Mouse (Mus musculus) embryonic stem cell, embryonic (primary cell): ENCODE data around the gene Sdccag8.

ENCODE experiments used
- CTCF ChIA-PET, 4 experiments: fragments of 300-600 bp in 2 of 4; fragments of 350-600 bp in 2 of 4; sonication (Branson Sonifier 250); formaldehyde crosslinking; loops; one replicate each; lab custom pipeline; 2022; ENCODE audit warnings: inconsistent platforms in 2 of 4; lab: Charles Lee
- POLR2A ChIA-PET, 4 experiments: fragments of 300-600 bp in 2 of 4; fragments of 350-600 bp in 2 of 4; sonication (Branson Sonifier 250); formaldehyde crosslinking; loops; one replicate each; lab custom pipeline; 2022; ENCODE audit warnings: antibody characterized with exemption in 4 of 4, inconsistent platforms in 1 of 4; lab: Charles Lee

Gene Sdccag8

DNA sequence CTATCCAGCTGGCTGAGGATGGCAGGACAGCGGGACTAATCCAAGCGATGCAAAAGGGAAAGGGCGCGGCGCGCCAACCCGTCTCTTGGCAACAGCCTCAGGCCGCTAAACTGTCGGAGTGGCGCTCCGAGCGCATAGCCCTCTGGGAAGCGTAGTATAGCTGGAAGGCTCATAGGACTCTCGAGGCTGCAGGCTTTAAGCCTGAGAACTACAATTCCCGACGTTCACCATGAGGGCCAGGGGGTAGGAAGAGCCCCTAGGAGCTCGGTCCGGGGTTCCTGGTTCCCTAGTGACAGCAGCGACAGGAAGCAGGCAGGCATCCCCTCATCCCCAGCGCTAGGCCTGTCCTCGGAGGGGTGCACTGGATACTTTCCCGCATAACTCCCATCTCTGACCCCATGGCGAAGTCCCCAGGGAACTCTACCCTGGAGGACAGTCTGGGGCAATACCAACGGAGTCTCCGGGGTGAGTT is at the start of gene Sdccag8:
TSS of gene Sdccag8 (plus strand) at position 70 of the 472 bp plus-strand sequence.
- CTCF ChIA-PET: interaction anchor here in 2 of 4 experiments (0.6 to 1.2 kb wide), 2 partner anchors 21 to 793 kb away, joined by 3 read pairs; no protein-coding TSS in a partner anchor
- POLR2A ChIA-PET: interaction anchor here in 3 of 4 experiments (0.5 to 2.2 kb wide), 15 partner anchors 9 to 1684 kb away, joined by 3 to 8 read pairs (median 4); partner anchors contain the start of genes Chml (in 2 of the 3), Opn3 (in 2 of the 3) and Adss (in 1 of the 3)

DNA sequence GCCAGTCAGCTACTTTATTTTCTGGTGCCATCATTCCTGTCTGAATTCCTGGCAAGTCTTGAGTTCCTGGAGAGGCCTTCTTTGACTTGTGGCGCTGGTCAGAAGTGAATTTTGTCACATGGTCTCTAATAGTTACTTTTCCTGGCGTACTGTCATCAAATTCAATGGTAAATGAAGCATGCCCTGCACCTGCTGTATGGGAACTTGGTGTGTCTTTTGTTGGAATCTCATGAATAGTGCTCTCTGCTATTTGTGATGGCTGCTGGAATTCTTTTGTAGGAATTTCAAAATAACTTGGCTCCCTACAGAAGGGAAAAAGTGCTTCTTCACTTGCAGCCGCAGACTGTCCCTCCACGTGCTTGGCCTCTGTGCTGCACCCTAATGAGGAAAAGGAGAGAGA is 39.9 kb upstream of the Sdccag8 start:
- POLR2A ChIA-PET: interaction anchor here in 1 of 4 experiments (0.6 kb wide), 1 partner anchor 420 kb away, joined by 3 read pairs; no protein-coding TSS in a partner anchor
- CTCF ChIA-PET: no interaction called here

DNA sequence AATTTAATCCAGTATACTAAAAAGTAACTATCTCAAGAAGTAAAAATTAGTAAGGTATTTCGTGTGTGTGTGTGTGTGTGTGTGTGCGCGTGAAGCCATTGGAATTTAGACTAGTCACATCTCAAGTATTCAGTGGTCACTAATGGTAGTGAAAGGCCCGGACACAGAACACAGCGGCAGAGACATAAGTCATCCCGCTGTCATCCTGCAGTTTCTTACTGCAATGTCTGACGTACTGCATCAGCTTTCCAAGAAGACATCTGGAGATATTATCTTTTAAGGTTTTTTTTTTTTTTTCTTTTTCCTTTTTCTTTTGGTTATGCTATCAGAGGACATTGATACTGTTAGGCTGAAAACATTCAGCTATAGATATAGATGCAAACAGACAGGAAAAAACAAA is 25.1 kb upstream of the Sdccag8 start:
- CTCF ChIA-PET: no interaction called here
- POLR2A ChIA-PET: interaction anchor here in 2 of 4 experiments (0.6 to 1.7 kb wide), 3 partner anchors 11 to 782 kb away, joined by 3 to 5 read pairs (median 4); no protein-coding TSS in a partner anchor

DNA sequence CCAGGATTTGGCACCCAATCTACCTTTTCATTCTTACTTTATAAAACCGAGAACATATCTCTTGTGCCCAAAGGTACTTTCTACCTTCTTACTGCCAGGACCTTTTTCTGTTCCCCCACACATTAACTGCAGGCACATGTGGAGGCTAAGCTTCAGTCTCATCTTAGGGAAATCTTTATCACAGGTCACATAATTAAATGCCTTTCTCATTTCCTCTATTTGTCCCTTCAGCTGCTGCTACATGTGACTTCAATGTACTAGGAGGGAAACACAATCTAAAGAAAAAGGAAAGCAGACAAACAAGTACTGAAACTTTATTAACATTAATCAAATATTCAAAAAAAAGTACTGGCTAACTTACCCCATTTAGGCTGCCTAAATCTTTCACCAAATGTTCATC is 22.3 kb upstream of the Sdccag8 start:
- CTCF ChIA-PET: interaction anchor here in 1 of 4 experiments (0.6 kb wide), 1 partner anchor 10 kb away, joined by 3 read pairs; no protein-coding TSS in a partner anchor
- POLR2A ChIA-PET: no interaction called here

DNA sequence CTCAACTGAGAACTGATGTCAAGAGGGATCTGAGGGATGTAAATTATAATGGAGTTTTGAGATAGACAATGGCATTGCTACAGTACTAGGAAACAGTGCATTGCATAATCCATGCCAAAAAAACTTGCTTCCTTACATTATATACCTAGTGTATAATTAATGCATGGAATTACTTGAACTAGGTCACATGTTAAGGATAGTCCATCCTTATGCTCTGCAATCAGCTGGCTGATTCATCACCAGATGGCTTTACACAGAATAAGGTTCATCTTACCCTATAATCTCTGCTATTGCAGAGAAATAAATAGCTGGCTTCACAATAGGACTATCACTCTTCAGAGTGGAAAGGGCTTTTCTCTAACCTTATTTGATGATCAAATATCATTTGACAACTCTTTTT is 15.8 kb upstream of the Sdccag8 start:
- POLR2A ChIA-PET: no interaction called here
- CTCF ChIA-PET: interaction anchor here in 1 of 4 experiments (1.1 kb wide), 1 partner anchor 26 kb away, joined by 3 read pairs; no protein-coding TSS in a partner anchor

DNA sequence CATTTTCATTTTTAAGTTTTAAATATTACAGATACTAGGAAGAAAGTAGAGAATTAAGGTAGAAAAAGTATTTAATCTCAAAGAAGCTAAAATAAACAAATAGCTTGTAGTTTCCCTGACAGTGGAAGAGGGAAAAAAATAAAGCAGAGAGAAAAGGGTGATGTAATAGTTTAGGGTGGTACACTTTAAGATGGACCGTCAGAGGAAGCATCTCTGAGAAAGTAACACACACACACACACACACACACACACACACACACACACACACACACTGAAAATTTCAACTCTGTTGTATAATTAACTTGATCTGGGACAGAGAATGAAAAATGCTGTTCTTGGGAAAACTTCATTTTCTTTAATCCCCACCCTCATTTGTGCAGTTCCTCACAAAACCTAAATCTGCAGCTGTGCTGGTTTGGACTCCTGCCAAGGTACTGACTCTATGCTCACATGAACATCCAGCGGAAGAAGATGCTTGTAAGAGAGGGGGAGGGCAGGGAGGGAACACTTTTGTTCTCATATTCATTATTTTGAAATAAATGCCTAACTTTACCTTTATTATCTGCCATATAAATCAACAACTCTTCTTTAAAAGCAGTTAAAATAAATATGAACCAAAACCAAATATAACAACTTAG is 13.6 kb upstream of the Sdccag8 start:
- ChIA-PET POLR2A (interaction anchor here in 1 of 4 experiments (1.3 kb wide), 1 partner anchor 11 kb away, joined by 5 read pairs; no protein-coding TSS in a partner anchor), CTCF (no interaction called here)

DNA sequence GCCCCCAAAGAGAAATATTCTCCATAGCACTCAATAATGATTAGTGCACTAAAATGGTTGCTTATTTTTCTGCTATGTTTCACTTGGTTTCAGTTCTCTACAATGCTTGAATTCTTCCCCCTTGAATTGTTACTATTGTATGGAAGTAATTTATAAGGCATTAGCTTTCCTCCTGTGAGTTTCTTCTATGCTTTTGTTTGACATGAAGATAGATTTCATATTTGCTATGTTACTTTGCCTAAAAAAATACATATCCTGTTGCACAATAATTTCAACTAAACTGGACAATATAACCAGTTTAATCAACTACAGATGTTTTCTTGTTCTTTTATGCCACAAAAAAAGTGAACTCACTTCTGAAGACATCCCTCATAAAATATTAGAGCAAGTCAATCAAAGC is 4.3 kb upstream of the Sdccag8 start:
- POLR2A ChIA-PET: interaction anchor here in 1 of 4 experiments (0.5 kb wide), 1 partner anchor 624 kb away, joined by 5 read pairs; no protein-coding TSS in a partner anchor
- CTCF ChIA-PET: no interaction called here

DNA sequence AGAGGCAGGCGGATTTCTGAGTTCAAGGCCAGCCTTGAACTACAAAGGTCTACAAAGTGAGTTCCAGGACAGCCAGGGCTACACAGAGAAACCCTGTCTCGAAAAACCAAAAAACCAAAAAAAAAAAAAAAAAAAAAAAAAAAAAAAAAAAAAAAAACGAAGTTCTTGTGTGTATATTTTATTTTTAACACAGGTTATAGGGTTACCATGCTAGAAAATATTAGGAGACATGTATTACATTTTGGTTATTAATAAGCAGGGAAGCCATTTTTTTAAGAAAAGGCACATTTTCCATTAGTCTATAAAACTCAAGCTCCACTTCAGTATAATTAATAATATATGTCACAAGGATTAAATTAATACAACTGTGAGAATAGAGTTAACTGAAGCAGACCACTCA is 2.6 kb upstream of the Sdccag8 start:
- ChIA-PET POLR2A (no interaction called here), CTCF (no interaction called here)

DNA sequence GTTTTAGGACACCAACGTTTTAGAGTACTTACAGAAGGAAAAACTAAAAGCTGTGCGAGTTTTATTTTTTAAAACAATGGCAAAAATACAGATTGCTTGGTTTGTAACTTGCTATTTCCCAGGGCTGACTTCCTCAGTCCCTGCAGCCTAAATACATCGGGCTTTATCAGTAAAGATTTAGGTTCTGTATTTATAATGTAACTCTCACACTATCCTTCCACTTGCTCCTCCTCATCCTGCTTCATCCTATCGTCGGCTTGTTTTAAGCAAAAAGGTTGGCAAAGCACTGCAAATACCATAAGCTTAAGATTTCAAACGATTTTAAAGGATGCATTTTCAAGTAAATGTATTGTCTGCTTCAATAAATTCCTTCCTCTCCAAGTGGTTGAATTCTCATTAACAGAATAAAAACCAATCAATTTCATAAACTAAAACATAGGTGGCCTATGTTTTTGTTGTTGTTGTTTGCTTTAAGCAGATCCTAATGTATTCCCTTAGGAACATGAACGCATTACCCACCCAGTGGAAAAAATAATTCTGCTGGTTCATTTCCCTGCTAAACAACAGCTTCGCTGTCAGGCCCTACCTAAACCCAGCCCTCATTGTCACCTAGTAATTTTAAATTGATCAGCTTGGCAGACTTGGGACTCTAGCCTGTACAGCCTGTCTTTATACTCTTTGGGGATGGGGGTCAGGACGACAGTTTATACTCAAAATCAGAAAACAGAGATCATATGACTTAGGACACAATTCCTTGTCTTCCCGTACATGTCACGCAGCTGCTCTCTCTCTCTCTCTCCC is 1.8 kb upstream of the Sdccag8 start:
- CTCF ChIA-PET: no interaction called here

DNA sequence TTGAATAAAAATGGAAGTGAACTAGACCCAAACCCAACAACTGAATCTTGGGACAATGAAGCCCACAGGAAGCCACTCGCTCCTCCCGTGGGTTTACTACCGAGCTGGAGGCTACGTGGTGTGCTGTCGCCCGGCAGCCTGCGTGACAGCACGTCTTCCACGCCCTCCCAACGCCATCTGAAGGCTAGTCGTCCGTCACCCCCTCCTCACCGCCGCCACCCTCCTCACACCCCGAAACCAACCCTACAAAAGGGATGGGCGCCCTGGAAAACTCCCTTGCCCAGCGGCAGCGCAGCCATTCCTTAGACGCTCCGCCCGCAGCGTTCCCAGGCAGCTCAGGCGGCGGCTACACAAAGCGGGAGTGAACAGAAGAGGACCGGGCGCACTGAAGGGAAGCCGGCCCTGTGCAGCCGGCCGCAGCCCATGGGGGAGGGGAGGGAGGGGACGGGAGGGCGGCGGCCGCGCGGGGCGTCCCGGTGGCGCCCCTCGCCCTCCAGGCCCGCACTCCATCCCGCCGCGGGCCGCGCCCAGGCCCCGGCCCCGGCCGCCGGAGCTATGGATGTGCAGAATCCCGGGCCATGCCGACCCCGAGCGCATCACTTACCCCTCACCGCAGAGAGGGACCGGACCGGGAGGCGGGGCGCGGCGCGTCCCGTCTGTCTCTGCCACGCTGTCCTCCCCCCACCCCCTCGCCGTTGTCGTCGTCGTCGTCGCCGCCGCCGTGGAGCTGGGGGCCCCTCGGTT is 996 bp upstream of the Sdccag8 start:
- POLR2A ChIA-PET: interaction anchor here (0.5 to 2.2 kb wide), 18 partner anchors 8 to 1683 kb away, joined by 3 to 9 read pairs (median 4); partner anchors contain the start of gene Adss (in 1 of the 4)
- CTCF ChIA-PET: interaction anchor here in 2 of 4 experiments (1.0 to 1.2 kb wide), 2 partner anchors 9 to 22 kb away, joined by 3 read pairs; no protein-coding TSS in a partner anchor

More for the DNA sequence above, 1.8 kb upstream of the Sdccag8 start:
- POLR2A ChIA-PET: interaction anchor here in 1 of 4 experiments (0.6 to 2.2 kb wide), 6 partner anchors 8 to 60 kb away, joined by 3 to 9 read pairs (median 4); no protein-coding TSS in a partner anchor

DNA sequence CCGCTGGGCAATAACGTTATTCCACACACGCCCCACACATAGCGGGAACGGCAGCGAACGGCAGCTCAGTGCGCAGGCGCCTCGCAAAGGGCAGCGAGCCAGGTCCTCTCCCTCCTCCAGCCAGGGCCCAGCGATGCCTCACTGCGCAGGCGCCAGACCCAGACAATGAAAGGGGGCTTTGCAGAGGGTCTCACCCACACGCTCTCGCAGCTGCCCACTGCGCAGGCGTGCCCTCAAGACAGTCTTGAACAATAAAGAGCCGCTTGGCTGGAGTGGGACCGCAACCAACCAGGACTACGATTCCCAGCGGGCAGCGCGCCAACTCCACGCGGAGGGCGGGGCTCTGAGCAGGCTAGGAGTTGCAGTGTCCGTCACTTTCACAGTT is 432 bp upstream of the Sdccag8 start, which contains the start of gene Cep170:
TSS of gene Cep170 (minus strand) at position 32 of the 385 bp plus-strand sequence.
- ChIA-PET POLR2A (interaction anchor here (0.5 to 2.2 kb wide), 19 partner anchors 8 to 1683 kb away, joined by 3 to 9 read pairs (median 4); partner anchors contain the start of genes Chml (in 2 of the 4), Opn3 (in 2 of the 4) and Adss (in 1 of the 4)), CTCF (interaction anchor here in 2 of 4 experiments (1.0 to 1.2 kb wide), 2 partner anchors 10 to 21 kb away, joined by 3 read pairs; no protein-coding TSS in a partner anchor)

DNA sequence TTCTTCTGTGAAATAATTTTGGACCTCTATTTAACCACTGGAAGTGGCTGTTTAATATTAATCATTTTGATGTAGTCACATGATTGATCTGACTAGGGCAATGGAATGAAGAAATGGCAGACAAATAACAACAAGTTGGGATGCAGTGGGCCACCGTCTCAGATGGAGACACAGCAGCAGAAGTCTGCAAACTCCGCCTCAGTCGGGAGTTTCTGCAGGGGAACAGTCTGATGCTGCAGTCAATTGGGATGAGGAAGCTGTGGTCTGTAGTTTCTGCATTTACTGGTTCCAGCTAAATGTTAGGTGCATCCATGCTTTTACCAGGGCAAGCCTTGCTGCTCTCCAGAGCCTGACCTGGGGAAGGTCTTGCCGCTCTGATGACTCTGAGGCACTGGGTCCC is 2.3 kb downstream of the Sdccag8 start:
- ChIA-PET CTCF (no interaction called here), POLR2A (no interaction called here)

DNA sequence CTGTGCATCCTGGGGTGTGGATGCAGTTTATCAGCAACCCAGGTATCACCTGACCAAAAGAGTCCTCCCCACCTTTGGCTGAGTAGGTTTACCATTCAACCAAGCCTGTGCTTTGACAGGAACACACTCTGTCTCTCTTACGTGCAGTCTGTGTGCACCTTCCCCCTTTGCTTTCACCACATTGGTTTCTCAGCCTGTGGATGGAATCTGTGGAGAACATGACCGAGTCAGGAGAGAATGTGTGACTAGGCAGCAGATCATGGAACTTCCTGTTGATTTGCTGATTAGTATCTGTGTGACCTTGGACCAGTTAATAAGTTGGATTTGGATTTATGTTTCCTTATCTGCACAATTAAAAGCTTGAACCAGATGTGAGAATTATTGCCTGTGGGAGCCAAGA is 3.7 kb downstream of the Sdccag8 start:
- POLR2A ChIA-PET: no interaction called here
- CTCF ChIA-PET: no interaction called here

DNA sequence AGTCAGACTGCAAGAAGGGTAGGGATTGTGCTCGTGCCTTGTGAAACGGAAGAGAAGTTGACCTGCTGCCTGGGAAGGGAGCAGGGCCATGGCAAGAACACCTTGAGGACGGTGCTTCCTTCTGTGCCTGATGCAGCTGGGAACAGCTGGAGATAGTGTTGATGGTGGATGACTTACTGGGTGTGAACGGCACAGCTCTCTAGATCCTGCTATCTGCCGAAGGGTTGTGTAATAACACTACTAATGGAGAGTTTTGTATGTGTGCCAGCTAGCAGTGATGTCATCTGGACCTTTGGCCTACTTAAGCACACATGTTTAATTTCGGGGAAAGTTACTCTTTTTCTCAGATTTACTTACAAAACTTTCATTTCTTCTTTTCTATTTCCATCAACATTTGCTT is 4.3 kb downstream of the Sdccag8 start:
- ChIA-PET POLR2A (no interaction called here), CTCF (no interaction called here)

DNA sequence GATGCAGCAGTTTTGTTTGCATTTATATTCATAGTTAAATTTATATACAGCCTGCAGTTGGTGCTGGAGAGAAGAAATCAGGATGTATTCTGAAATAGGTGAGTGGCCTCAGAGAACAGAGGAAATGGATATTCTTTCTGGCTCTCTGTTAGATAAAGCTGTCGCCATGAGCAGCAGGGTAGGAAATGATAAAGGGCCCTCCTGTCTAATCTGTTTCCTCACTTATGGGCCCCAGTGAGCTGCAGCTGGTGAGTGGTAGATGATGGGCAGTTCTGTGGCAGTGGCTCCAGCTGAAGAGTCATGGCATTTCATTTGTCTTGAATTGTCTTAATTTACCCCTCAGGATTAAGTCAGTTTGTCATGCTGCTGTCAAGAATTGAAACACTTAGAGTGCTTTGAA is 7.5 kb downstream of the Sdccag8 start:
- POLR2A ChIA-PET: interaction anchor here in 1 of 4 experiments (1.2 to 1.7 kb wide), 2 partner anchors 13 to 48 kb away, joined by 3 to 5 read pairs; no protein-coding TSS in a partner anchor
- CTCF ChIA-PET: interaction anchor here in 1 of 4 experiments (0.5 kb wide), 1 partner anchor 854 kb away, joined by 5 read pairs; no protein-coding TSS in a partner anchor

DNA sequence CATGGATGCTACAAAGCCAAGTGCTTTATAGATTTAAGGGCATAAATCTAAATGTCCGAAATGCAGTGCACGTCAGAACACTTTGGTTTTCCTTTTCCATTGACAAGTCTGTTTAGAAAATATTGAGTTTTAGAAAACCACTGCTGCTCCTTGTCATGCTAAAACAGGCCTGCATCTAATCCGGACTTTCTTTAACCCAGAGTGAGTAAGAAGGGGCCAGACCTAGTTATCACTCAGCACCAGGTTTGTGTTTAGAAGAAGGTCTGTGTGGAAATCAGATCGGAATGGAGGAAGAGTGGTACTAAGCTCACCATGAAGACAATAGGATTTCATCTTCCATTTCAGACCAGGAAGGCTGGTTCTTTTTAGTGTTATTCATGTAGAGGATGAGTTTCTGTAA is 8.5 kb downstream of the Sdccag8 start:
- ChIA-PET CTCF (no interaction called here), POLR2A (interaction anchor here in 2 of 4 experiments (0.7 to 1.3 kb wide), 2 partner anchors 9 to 894 kb away, joined by 3 read pairs; partner anchors contain the start of gene Cep170 (in 1 of the 2))

DNA sequence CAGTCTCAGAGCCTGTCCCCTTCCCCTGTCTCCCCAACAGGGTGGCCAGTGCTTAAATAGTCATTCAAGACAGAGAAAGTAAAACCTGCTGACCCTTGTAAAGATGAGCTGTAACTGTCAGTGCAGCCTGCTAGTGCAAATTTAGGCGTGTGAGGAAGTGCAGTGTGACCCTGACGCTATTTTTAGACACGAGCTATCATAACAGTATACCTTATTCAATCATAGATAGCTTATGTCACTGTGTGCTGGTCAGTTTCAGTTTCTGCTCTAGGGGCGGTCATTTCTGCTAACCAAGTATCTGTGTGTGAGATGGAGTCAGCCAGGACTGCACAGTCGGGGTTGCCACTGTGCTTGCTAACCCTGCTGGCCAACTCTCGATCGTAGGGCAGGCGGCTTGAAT is 9.4 kb downstream of the Sdccag8 start:
- ChIA-PET CTCF (no interaction called here), POLR2A (interaction anchor here in 2 of 4 experiments (0.8 to 1.3 kb wide), 2 partner anchors 10 to 544 kb away, joined by 3 read pairs; partner anchors contain the start of gene Cep170 (in 1 of the 2))

DNA sequence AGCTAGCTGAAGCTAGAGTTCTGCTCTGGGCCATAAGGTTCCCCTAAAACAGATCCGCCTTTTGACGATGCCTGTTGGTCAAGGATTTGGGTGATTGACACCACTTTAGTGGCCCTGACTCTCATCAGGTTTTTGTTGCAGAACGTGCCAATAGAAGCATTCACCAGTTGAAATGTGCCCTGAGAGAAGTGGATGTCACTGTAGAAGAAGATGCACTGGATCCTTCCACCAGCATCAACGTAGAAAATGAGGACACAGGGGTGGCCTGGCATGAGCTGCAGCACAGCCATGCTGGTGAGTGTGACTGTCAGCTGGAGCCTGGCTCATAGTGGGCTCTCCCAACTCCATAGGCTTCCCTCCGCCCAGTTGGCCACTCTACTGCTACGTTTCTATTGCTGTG is 10.2 kb downstream of the Sdccag8 start:
- CTCF ChIA-PET: no interaction called here
- POLR2A ChIA-PET: interaction anchor here in 1 of 4 experiments (0.8 kb wide), 1 partner anchor 544 kb away, joined by 3 read pairs; no protein-coding TSS in a partner anchor
